Mouse (Mus musculus) ES-E14 (cell line): ENCODE results near the gene Supt4a.

ENCODE experiments used
- CHD2 ChIP-seq: IDR thresholded peaks from 2 replicates; pipeline ENCODE4 v1.6.1; 2014; ENCODE audit warnings: mild to moderate bottlenecking, low read depth, low read length, inconsistent platforms
- HCFC1 ChIP-seq: IDR thresholded peaks from 2 replicates; pipeline ENCODE4 v1.6.1; 2012; ENCODE audit warnings: low read length, inconsistent platforms, borderline replicate concordance; ENCODE audit not compliant: insufficient read depth
- MAFK ChIP-seq: IDR thresholded peaks from 2 replicates; pipeline ENCODE4 v1.6.1; 2014; ENCODE audit warnings: mild to moderate bottlenecking, low read depth, low read length, inconsistent platforms; ENCODE audit not compliant: insufficient read depth
- ZC3H11A ChIP-seq: IDR thresholded peaks from 2 replicates; pipeline ENCODE4 v1.6.1; 2012; ENCODE audit warnings: low read depth, mild to moderate bottlenecking, inconsistent platforms, low read length, borderline replicate concordance
- ZNF384 ChIP-seq: IDR thresholded peaks from 2 replicates; pipeline ENCODE4 v1.6.1; 2012; ENCODE audit warnings: low read depth, low read length, inconsistent platforms

DNA sequence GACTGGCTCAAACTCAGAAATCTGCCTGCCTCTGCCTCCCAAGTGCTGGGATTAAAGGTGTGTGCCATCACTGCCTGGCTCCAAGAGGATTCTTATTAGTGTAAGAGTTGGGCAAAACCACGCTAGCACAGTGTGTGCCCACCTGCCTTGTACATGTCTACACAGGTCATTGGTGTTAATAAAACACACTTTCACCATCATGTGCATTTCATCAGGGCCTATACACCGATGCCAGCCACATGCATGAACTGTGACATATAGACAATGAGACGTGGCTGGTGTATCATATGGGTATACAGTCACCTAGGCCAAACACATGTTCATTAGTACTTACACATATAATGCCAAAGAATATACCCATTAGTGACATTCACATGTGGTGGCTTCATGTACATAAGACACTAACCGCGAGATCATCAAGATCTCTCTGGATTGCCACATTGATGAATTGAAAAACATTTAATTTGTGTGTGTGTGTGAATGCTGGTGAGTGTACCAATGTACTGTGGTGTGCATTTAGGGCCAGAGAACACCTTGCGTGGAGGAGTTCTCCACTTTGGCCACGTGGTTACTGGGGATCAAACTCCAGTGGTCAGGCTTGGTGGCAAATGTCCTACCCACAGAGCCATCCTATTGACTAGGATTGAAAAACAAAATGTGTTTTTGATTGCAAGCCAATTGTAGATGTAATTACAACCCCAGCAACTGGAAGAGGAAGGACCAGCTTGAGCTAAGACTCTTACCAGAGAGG, 21.0 kb downstream of the Supt4a start:
- no peak for TF ChIP-seq ZNF384
- TF ChIP-seq MAFK, result no peak
- no peak for TF ChIP-seq ZC3H11A
- no peak for TF ChIP-seq HCFC1
- no peak for TF ChIP-seq CHD2
